Mouse (Mus musculus): ENCODE data around the gene B3galt5. TPM values are rescaled to one million over a fixed set of nuclear protein-coding genes. Genes with fewer than 3 reads are reported as not detected.
A peak's percentile ranks its signal among the peaks of the same experiment; 100 is the strongest.

The B3galt5 gene
- polyA plus RNA-seq, 1 experiment from 2014 or later = 0.48 TPM

DNA sequence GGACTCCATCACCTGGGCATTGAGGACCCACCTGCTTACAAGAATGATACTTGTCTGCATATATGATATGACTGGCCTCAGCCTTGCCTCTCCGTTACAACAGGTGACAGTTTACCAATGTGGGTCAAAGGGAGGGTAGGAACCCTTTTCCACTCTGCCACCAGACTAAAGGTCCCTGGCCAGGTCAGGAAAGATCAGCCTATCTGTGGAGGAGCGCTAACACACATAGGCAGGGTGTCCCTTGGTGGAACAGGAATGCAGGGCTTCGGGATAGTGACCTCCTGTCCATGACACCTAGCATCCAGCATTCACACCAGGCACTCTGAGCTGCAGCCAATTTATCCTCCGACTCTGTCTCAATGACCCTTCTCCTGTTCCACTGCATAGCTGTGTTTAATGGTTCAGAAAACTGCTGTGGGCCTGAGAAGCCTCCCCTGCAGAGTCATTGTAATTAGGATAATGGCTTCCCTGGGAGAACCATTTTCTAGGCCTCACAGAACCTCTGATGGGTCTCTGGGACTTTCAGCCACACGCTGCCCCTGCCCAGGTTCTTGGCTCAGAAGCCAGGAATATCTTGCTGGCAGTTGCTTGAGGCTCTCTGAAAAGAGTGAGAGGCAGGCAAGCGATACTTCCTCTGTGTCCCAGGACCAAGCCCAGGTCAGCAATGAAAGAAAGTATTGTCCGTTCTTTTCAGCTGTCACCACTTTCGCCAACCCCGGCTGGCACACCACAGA, 43.1 kb downstream of the B3galt5 start:
- WGBS = 73% methylated on average over 9 of the region's 9 CpGs
- Histone ChIP-seq H3K9me3 (ENCODE audit: control insufficient read depth, low read depth, low read length) (no peaks in the 10 kb centered on the region), H3K27ac (ENCODE audit: low read length) (no peak overlapping the region), H3K4me2 (replicated peaks; ENCODE audit: low read depth, low read length) (no peak overlapping the region), H3K4me1 (ENCODE audit: control insufficient read depth, insufficient read depth, low read length) (peaks cover 7% of the 10 kb centered on the region; the same call in 1 of the 2 replicates), H3K9ac (replicated peaks; ENCODE audit: low read depth, low read length) (no peak overlapping the region), H3K36me3 (ENCODE audit: control insufficient read depth, insufficient read depth, low read length) (no peaks in the 10 kb centered on the region), H3K27me3 (ENCODE audit: control insufficient read depth, insufficient read depth, low read length) (peaks cover 14% of the 10 kb centered on the region; the same call in 1 of the 2 replicates), H3K4me3 (ENCODE audit: low read depth, low read length) (no peak overlapping the region)
- ATAC-seq (ENCODE audit: insufficient number of reproducible peaks, insufficient read depth, low FRiP score, low read depth) = no peak

DNA sequence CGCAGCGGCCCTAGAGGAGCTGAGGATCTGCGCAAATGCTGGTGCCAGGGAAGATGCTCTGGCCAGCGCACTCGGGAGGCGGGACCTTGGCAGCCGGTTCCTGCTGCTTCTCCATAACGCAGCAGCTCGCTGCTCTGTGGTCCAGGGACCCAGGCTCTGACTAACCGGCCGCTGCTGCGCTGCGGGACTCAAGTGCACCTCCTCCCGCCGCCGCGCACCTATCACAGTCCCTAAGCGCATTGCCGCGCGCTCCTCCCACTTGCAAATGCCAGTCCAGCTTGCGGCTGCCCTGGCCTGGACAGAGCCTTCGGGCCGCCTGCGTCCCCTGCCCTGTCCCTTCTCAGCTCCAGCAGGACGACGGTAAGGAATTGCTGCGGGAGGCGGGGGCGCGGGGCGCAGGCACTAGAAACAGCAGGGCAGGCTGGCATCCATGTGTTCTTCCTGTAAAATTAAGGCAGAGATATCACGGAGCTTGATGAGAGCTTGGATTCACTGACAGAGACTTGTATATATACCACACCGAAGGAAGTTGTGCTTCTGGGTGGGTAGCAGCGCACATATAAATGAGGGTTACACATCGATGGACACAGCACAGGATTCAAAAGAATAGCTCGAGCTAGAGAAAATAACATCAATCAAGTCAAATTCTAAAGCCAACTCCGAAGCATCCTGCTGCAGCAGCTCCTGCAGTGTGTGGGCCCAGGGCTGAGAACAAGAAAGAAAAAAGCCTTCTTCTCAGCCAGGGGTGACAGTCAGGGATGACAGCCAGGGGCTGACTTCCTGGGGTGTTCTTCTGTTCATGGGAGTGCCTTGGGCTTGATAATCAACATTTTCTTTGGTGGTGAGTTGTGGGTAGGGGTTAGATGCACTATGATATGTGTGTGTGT, 45.4 kb downstream of the B3galt5 start:
- peak; percentile 79; the same call in 1 of the 2 replicates for ATAC-seq (ENCODE audit: insufficient number of reproducible peaks, insufficient read depth, low FRiP score, low read depth)

DNA sequence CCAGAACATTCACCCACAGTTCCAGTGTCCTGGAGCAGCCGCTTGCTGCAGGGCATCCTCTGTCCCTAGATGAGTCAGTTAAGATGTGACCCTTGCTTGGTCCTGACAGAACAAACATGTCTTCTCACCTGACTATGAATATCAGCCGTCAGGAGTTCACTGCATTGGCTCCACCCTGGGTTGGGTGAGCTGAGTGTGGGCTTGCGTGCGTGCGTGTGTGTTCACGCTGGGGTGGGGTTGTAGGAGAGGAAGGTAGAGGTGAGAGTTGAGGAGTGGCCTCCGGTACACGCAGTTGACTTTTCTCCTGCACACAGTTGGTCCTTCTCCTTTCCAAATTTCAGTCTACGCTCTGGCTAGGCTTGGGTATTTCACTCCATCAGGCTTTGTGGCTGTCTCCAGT, 47.0 kb downstream of the B3galt5 start:
- Histone ChIP-seq H3K9ac (replicated peaks; ENCODE audit: low read depth, low read length) (no peak overlapping the region), H3K36me3 (ENCODE audit: control insufficient read depth, insufficient read depth, low read length) (no peaks in the 10 kb centered on the region), H3K27me3 (ENCODE audit: control insufficient read depth, insufficient read depth, low read length) (peaks cover 14% of the 10 kb centered on the region; the same call in 1 of the 2 replicates), H3K27ac (ENCODE audit: low read length) (no peak overlapping the region), H3K9me3 (ENCODE audit: control insufficient read depth, low read depth, low read length) (no peaks in the 10 kb centered on the region), H3K4me2 (replicated peaks; ENCODE audit: low read depth, low read length) (no peak overlapping the region), H3K4me1 (ENCODE audit: control insufficient read depth, insufficient read depth, low read length) (peaks cover 7% of the 10 kb centered on the region; the same call in 1 of the 2 replicates), H3K4me3 (ENCODE audit: low read depth, low read length) (no peak overlapping the region)
- 84% methylated on average over 9 of the region's 9 CpGs for WGBS
- no peak for ATAC-seq (ENCODE audit: insufficient number of reproducible peaks, insufficient read depth, low FRiP score, low read depth)

More for the DNA sequence above, 45.4 kb downstream of the B3galt5 start:
- H3K4me1 ChIP-seq (ENCODE audit: control insufficient read depth, insufficient read depth, low read length) = peaks cover 7% of the 10 kb centered on the region; the same call in 1 of the 2 replicates
- no peaks in the 10 kb centered on the region for H3K9me3 ChIP-seq (ENCODE audit: control insufficient read depth, low read depth, low read length)
- peak overlapping the region; percentile 6; the same call in 1 of the 2 replicates for H3K9ac ChIP-seq (replicated peaks; ENCODE audit: low read depth, low read length)
- WGBS = 2% methylated on average over 38 of the region's 38 CpGs
- peak overlapping the region; percentile 63 for H3K4me2 ChIP-seq (replicated peaks; ENCODE audit: low read depth, low read length)
- no peak overlapping the region for H3K27ac ChIP-seq (ENCODE audit: low read length)
- H3K27me3 ChIP-seq (ENCODE audit: control insufficient read depth, insufficient read depth, low read length) = peaks cover 14% of the 10 kb centered on the region; the same call in 1 of the 2 replicates
- H3K36me3 ChIP-seq (ENCODE audit: control insufficient read depth, insufficient read depth, low read length) = no peaks in the 10 kb centered on the region
- H3K4me3 ChIP-seq (ENCODE audit: low read depth, low read length) = peak overlapping the region; percentile 32

DNA sequence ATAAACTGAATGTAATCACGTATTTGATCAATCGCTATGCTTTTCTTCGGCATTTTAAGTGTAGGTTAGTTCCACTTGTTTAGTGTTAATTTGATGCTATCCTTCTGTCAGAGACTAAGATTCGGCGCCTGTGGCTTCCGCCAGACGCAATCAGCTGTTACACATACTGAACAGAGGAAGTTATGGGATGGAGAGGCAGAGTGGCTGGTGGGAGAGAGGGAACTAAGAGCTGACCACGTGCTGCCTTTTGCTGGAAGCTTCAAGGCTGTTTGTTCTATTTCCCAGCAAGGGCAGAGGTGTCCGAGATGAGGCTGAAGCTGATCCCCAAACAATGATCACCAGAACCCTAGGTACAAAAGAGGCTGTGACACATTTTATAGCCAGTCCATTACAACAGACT, 56.3 kb downstream of the B3galt5 start:
- Histone ChIP-seq H3K27ac (ENCODE audit: low read length) (no peak overlapping the region), H3K27me3 (ENCODE audit: control insufficient read depth, insufficient read depth, low read length) (no peaks in the 10 kb centered on the region), H3K36me3 (ENCODE audit: control insufficient read depth, insufficient read depth, low read length) (no peaks in the 10 kb centered on the region), H3K4me1 (ENCODE audit: control insufficient read depth, insufficient read depth, low read length) (no peaks in the 10 kb centered on the region), H3K4me2 (replicated peaks; ENCODE audit: low read depth, low read length) (no peak overlapping the region), H3K9ac (replicated peaks; ENCODE audit: low read depth, low read length) (no peak overlapping the region), H3K9me3 (ENCODE audit: control insufficient read depth, low read depth, low read length) (no peaks in the 10 kb centered on the region), H3K4me3 (ENCODE audit: low read depth, low read length) (no peak overlapping the region)
- ATAC-seq (ENCODE audit: insufficient number of reproducible peaks, insufficient read depth, low FRiP score, low read depth) = no peak
- 64% methylated on average over 9 of the region's 9 CpGs for WGBS

DNA sequence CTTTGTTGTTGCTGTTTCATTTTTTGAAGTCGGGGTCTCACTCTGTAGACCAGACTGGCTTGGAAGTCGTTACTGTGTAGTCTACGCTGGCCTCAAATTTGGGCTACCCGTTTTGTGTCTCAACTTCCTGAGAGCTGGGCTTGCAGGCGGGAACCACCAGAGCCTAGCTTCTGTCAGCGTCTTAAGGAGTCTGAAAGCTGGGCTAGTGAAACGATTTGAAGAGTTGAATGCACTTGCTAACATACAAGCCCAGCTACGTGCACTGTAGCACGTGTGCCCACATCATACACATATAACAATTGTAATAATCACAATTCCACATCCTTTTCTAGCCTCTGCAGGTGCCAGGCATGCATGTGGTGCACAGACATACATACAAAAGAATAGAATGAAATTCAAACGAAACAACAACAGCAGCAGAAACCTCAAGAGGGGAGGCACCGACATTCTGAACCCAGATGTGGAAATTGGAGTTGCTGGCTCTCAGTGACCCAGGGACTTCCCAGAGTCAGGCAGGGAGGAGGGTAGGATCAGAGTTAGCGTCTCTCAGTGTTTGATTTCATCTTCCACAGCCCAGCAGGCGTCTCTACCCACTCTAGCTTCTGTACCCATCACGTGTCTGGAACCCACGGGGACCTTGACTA, 57.1 kb downstream of the B3galt5 start:
- Histone ChIP-seq H3K9me3 (ENCODE audit: control insufficient read depth, low read depth, low read length) (no peaks in the 10 kb centered on the region), H3K4me1 (ENCODE audit: control insufficient read depth, insufficient read depth, low read length) (no peaks in the 10 kb centered on the region), H3K4me2 (replicated peaks; ENCODE audit: low read depth, low read length) (no peak overlapping the region), H3K4me3 (ENCODE audit: low read depth, low read length) (no peak overlapping the region), H3K36me3 (ENCODE audit: control insufficient read depth, insufficient read depth, low read length) (no peaks in the 10 kb centered on the region), H3K9ac (replicated peaks; ENCODE audit: low read depth, low read length) (no peak overlapping the region), H3K27ac (ENCODE audit: low read length) (no peak overlapping the region), H3K27me3 (ENCODE audit: control insufficient read depth, insufficient read depth, low read length) (no peaks in the 10 kb centered on the region)
- 66% methylated on average over 15 of the region's 15 CpGs for WGBS
- ATAC-seq (ENCODE audit: insufficient number of reproducible peaks, insufficient read depth, low FRiP score, low read depth) = no peak

DNA sequence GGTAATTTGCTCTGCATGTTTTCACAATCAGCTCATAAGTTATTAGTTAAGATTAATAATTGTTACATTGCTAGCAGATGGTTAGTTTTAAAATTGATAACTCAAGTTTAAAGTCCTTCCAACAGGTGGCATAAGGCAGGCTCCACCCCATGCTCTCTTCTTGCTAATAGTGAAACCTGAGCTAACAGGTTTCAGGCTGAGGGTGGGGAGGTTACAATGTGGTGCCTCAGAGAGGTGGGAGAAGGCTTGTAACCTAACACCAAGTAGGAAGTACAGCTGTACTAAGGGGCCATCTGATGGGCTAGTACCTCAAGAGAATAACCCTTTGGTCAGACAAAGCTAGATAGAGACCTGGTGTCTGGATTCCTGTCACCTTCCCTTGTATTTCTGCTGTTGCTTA, 62.5 kb downstream of the B3galt5 start:
- no peaks in the 10 kb centered on the region for H3K4me1 ChIP-seq (ENCODE audit: control insufficient read depth, insufficient read depth, low read length)
- no peak overlapping the region for H3K4me2 ChIP-seq (replicated peaks; ENCODE audit: low read depth, low read length)
- no peak overlapping the region for H3K4me3 ChIP-seq (ENCODE audit: low read depth, low read length)
- no peaks in the 10 kb centered on the region for H3K27me3 ChIP-seq (ENCODE audit: control insufficient read depth, insufficient read depth, low read length)
- H3K36me3 ChIP-seq (ENCODE audit: control insufficient read depth, insufficient read depth, low read length) = no peaks in the 10 kb centered on the region
- H3K27ac ChIP-seq (ENCODE audit: low read length) = no peak overlapping the region
- H3K9me3 ChIP-seq (ENCODE audit: control insufficient read depth, low read depth, low read length) = no peaks in the 10 kb centered on the region
- ATAC-seq (ENCODE audit: insufficient number of reproducible peaks, insufficient read depth, low FRiP score, low read depth) = no peak
- H3K9ac ChIP-seq (replicated peaks; ENCODE audit: low read depth, low read length) = no peak overlapping the region

DNA sequence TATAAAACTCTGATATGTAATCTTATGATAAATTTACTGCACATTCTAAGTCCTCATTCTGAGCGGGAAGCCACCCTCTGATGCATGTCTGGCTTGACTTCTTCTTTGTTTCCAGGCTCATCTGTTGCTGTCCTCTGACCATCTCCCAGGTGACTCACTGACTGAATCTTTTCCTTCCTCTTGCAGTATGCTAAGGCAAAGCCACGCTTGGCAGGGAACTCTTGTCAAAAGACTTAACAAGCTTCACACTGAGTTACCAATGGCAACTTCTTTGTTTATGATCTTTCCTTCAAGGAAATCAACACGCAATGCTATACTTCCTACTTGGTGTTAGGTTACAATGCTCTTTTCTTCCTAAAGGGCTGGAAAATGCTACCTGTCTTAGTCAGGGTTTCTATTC, 63.0 kb downstream of the B3galt5 start:
- no peak overlapping the region for H3K4me3 ChIP-seq (ENCODE audit: low read depth, low read length)
- no peak overlapping the region for H3K4me2 ChIP-seq (replicated peaks; ENCODE audit: low read depth, low read length)
- no peak overlapping the region for H3K27ac ChIP-seq (ENCODE audit: low read length)
- H3K36me3 ChIP-seq (ENCODE audit: control insufficient read depth, insufficient read depth, low read length) = no peaks in the 10 kb centered on the region
- ATAC-seq (ENCODE audit: insufficient number of reproducible peaks, insufficient read depth, low FRiP score, low read depth) = no peak
- no peak overlapping the region for H3K9ac ChIP-seq (replicated peaks; ENCODE audit: low read depth, low read length)
- H3K27me3 ChIP-seq (ENCODE audit: control insufficient read depth, insufficient read depth, low read length) = no peaks in the 10 kb centered on the region
- H3K4me1 ChIP-seq (ENCODE audit: control insufficient read depth, insufficient read depth, low read length) = no peaks in the 10 kb centered on the region
- WGBS = 68% methylated on average over 3 of the region's 3 CpGs
- H3K9me3 ChIP-seq (ENCODE audit: control insufficient read depth, low read depth, low read length) = no peaks in the 10 kb centered on the region

DNA sequence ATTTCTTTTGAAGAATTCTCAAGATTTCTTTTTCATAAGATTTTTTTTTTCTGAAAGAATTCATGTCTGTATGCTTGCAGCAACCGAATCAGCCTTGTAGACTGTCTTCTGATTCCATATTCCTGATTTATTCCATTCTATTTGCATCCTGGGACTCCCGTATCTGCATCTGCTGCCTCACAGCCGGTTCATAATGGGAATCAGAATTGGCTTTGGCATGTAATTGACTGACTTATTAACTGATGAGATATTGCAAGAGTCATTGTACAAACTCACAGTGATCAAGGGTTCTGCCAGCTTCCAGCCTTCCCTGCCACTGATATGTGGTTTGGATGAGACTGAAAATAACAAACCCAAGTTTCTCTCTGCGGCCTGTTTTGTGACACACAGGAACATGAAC, 67.8 kb downstream of the B3galt5 start:
- no peak for ATAC-seq (ENCODE audit: insufficient number of reproducible peaks, insufficient read depth, low FRiP score, low read depth)
- Histone ChIP-seq H3K9me3 (ENCODE audit: control insufficient read depth, low read depth, low read length) (no peaks in the 10 kb centered on the region), H3K36me3 (ENCODE audit: control insufficient read depth, insufficient read depth, low read length) (no peaks in the 10 kb centered on the region), H3K4me2 (replicated peaks; ENCODE audit: low read depth, low read length) (no peak overlapping the region), H3K4me3 (ENCODE audit: low read depth, low read length) (no peak overlapping the region), H3K27me3 (ENCODE audit: control insufficient read depth, insufficient read depth, low read length) (no peaks in the 10 kb centered on the region), H3K27ac (ENCODE audit: low read length) (no peak overlapping the region), H3K9ac (replicated peaks; ENCODE audit: low read depth, low read length) (no peak overlapping the region), H3K4me1 (ENCODE audit: control insufficient read depth, insufficient read depth, low read length) (no peaks in the 10 kb centered on the region)
- WGBS = 80% methylated on average over 4 of the region's 4 CpGs

Measured in stomach, embryonic 14.5 days (tissue).